Mouse (Mus musculus) liver, embryonic 11.5 days (tissue): Measurements from ENCODE around the gene Ptrh2. TPM values are rescaled to one million over a fixed set of nuclear protein-coding genes. Genes with fewer than 3 reads are reported as not detected.

Experiments used
- ATAC-seq: fragments of 200-750 bp; cut with Nextera tagmentation; replicated peaks from 2 replicates; pipeline ENCODE4 v1.8.0; 2017; ENCODE audit warnings: moderate number of reproducible peaks, mild to moderate bottlenecking, moderate TSS enrichment, moderate library complexity; ENCODE audit not compliant: low FRiP score
- DNase-seq: peaks from one replicate; pipeline ENCODE4 v3.0.0-alpha.2; 2017; ENCODE audit warnings: low spot score
- H3K27ac ChIP-seq: fragments of 300-500 bp; sonication (generic); 2 replicates; pipeline ENCODE4 v1.5.1; 2014; ENCODE audit warnings: mild to moderate bottlenecking, low read depth, low read length, control low read depth
- H3K27me3 ChIP-seq: fragments of 300-500 bp; sonication (generic); replicated peaks from 2 replicates; pipeline ENCODE4 v1.6.1; 2014; ENCODE audit warnings: low read length, mixed read lengths; ENCODE audit not compliant: control insufficient read depth, insufficient read depth
- H3K36me3 ChIP-seq: fragments of 300-500 bp; sonication (generic); 2 replicates; pipeline ENCODE4 v1.6.1; 2014; ENCODE audit warnings: mild to moderate bottlenecking, low read length, moderate library complexity, mixed read lengths; ENCODE audit not compliant: control insufficient read depth, insufficient read depth
- H3K4me1 ChIP-seq: fragments of 300-500 bp; sonication (generic); replicated peaks from 2 replicates; pipeline ENCODE4 v1.6.1; 2014; ENCODE audit warnings: low read length, mixed read lengths; ENCODE audit not compliant: control insufficient read depth, insufficient read depth
- H3K4me2 ChIP-seq: fragments of 300-500 bp; sonication (generic); 2 replicates; pipeline ENCODE4 v1.6.1; 2014; ENCODE audit warnings: mild to moderate bottlenecking, control low read depth, moderate library complexity
- H3K4me3 ChIP-seq: fragments of 300-500 bp; sonication (generic); 2 replicates; pipeline ENCODE4 v1.5.1; 2014; ENCODE audit warnings: low read depth, low read length, control low read depth
- H3K9ac ChIP-seq: fragments of 300-500 bp; sonication (generic); 2 replicates; pipeline ENCODE4 v1.6.1; 2014; ENCODE audit warnings: low read depth, low read length, control low read depth
- H3K9me3 ChIP-seq: fragments of 300-500 bp; sonication (generic); 2 replicates; pipeline ENCODE4 v1.6.1; 2016; ENCODE audit warnings: low read length, inconsistent platforms, mixed read lengths; ENCODE audit not compliant: control insufficient read depth
- WGBS: fragments of 180-500 bp; shearing (Covaris S2); extraction: QIAGEN DNeasy Blood & Tissue Kit; methylation state at CpG from one replicate; pipeline ENCODE4 v1.1.7; 2014; 5-methylcytosine and 5-hydroxymethylcytosine counted together
- polyA plus RNA-seq: library from polyadenylated mRNA; unstranded; fragments of >200 nt; fragmentation: Nextera tagmentation; extraction: Ambion mirVana; gene quantifications from 2 replicates; pipeline ENCODE4 v1.2.1, GENCODE M21; 2014

Gene Ptrh2
- polyA plus RNA-seq, 1 experiment from 2014 or later, result 40.5 TPM

DNA sequence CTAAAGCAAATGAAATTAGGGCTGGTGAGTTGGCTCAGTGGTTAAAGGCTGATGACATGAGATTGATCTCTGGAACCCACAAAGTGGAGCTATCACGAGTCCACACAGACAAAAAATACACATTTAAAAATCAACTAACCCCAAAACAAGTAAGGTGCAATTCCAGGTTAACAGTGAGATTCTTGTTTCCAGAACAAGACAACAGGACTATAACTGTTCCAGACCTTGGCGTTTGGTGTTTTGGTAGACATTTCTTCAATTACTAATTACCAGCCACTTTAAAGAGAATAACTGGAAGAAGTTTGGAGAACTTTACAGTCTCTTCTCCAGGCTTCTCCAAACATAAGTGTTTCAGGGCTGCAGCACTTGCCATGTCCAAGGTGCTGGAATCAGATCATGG is 8.8 kb downstream of the Ptrh2 start:
- Histone ChIP-seq H3K36me3 (peaks cover 39% of the 10 kb centered on the region), H3K27me3 (no peaks in the 10 kb centered on the region), H3K4me3 (no peak overlapping the region), H3K4me1 (no peaks in the 10 kb centered on the region), H3K9me3 (no peaks in the 10 kb centered on the region), H3K4me2 (no peak overlapping the region), H3K9ac (no peak overlapping the region), H3K27ac (no peak overlapping the region)
- DNase-seq, result no peak
- 84% methylated on average over 2 of the region's 2 CpGs for WGBS
- ATAC-seq, result no peak

DNA sequence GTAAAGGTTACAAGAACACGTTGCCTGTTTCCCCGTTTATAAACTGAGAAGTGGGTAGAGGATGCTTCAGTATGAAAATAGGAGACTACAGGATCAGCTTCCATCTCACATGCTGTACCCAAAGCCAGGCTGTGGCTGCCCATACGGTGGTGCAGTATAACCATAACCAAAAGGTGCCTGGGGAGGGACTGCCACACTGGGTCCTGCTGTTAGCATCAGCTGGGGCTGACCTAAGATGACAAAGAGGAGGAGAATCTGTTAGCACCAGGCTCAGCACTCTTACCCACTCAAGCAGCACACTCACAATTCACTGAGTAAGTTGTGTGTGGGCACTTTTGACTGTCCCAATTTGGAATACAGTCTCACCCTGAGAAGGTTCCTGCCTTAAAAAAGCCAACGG is 11.7 kb downstream of the Ptrh2 start:
- H3K36me3 ChIP-seq, result peaks cover 38% of the 10 kb centered on the region
- H3K4me2 ChIP-seq, result no peak overlapping the region
- no peaks in the 10 kb centered on the region for H3K4me1 ChIP-seq
- H3K27me3 ChIP-seq, result no peaks in the 10 kb centered on the region
- ATAC-seq, result no peak
- WGBS, result 82% methylated on average over 4 of the region's 4 CpGs
- H3K4me3 ChIP-seq, result no peak overlapping the region
- DNase-seq, result no peak
- no peaks in the 10 kb centered on the region for H3K9me3 ChIP-seq
- H3K27ac ChIP-seq, result no peak overlapping the region
- no peak overlapping the region for H3K9ac ChIP-seq

DNA sequence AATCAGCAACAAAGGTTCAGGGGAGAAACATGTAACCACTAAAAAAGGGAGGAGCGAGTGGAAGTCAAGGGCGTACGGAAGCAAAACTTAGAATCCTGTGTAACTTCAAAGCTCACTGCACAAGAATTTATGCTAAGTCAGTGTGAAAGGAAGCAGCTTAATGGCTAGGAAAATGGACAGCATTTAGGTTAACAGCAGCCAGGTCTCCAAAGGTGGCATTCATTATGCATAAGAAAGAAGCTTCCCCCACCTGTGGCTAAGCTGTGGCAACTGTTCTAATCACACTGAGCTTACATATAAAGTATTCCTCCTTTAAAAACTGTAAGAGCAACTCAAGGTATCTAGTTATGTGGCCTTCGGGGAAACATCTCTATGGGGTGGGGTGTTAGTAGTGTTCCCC is 17.4 kb downstream of the Ptrh2 start:
- H3K9ac ChIP-seq, result no peak overlapping the region
- no peaks in the 10 kb centered on the region for H3K27me3 ChIP-seq
- H3K4me2 ChIP-seq, result no peak overlapping the region
- no peak overlapping the region for H3K4me3 ChIP-seq
- 93% methylated on average over 4 of the region's 4 CpGs for WGBS
- H3K9me3 ChIP-seq, result no peaks in the 10 kb centered on the region
- ATAC-seq (no peak), DNase-seq (no peak)
- H3K27ac ChIP-seq, result no peak overlapping the region
- H3K4me1 ChIP-seq, result no peaks in the 10 kb centered on the region
- peaks cover 52% of the 10 kb centered on the region for H3K36me3 ChIP-seq

DNA sequence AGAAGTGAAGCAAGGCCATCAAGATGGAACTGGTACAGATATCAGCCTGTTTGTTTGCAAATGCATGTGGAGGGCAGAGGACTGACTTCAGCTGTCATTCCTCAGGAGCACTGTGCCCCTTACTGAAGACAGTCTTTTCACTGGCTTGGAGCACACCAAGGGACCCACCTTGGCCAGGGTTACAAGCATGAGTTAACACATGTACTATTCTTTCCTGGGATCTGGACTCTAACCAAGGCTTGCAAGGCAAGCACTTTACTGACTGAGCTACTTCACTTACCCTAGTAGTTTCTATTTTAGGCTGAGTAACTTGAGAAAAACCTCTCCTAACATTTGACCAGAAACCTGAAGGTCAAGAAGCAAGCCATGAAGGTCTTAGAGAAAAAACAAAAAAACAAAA is 30.8 kb downstream of the Ptrh2 start:
- H3K36me3 ChIP-seq, result peaks cover 41% of the 10 kb centered on the region
- no peaks in the 10 kb centered on the region for H3K9me3 ChIP-seq
- no peak overlapping the region for H3K27ac ChIP-seq
- no peak overlapping the region for H3K4me2 ChIP-seq
- ATAC-seq, result no peak
- DNase-seq, result no peak
- H3K4me3 ChIP-seq, result no peak overlapping the region
- no peaks in the 10 kb centered on the region for H3K4me1 ChIP-seq
- no peaks in the 10 kb centered on the region for H3K27me3 ChIP-seq
- no peak overlapping the region for H3K9ac ChIP-seq

DNA sequence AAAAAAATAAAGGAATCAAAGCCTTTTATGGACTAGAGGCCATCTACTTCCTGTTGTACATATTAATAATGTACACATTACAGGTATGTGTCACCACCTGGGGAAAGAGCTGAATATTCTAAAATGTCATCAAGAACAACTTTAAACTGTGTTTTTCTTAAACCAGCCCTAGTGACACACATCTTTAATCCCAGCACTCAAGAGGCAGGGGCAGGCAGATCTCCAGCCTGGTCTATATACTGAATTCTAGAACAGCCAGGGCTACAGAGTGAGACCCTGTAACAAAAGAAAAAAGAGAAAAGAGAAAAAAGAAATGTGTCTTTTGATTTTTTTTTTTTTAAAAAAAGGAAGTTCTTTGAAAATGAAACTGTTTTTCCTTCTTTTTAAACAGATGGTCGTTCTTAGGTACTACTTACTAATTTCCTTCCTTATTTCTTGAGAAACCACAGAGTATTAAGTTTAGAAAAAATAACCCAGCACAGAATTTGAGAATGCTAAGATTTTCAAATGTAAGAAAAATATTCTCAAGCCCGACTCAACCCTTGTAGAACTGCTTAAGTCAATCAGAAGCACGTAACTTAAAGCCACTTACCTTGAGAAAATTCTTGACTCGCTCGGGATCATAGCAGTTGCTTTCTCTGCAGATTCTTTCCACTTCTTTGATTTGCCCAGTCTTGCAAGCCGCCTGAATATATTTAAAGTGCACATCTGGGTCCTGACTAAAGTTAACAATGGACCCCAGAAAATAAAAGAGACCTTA is 33.7 kb downstream of the Ptrh2 start:
- Histone ChIP-seq H3K27me3 (no peaks in the 10 kb centered on the region), H3K9ac (no peak overlapping the region), H3K4me2 (no peak overlapping the region), H3K4me3 (no peak overlapping the region), H3K4me1 (no peaks in the 10 kb centered on the region), H3K9me3 (no peaks in the 10 kb centered on the region), H3K27ac (no peak overlapping the region), H3K36me3 (peaks cover 46% of the 10 kb centered on the region)
- 81% methylated on average over 6 of the region's 6 CpGs for WGBS
- ATAC-seq (no peak), DNase-seq (no peak)

DNA sequence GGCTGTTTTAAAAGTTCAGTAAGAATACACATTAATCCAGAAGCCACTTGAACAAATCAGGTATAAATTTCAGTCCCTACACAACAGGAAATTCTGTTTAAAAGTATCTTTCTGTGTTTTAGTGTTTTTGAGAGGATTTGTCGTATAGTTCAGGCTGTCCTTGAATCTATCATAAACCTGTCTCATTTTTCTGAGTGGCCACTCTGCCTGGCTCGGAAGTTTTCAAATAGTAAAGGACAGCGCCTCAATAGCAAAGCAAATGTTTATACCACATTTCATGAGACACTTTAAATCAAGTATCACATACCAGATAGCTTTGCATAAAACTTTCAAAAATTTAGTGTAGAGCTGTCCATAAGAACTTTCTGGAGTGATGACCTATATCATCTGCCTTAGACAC is 34.6 kb downstream of the Ptrh2 start:
- DNase-seq (no peak), ATAC-seq (no peak)
- Histone ChIP-seq H3K4me3 (no peak overlapping the region), H3K9me3 (no peaks in the 10 kb centered on the region), H3K4me2 (no peak overlapping the region), H3K36me3 (peaks cover 47% of the 10 kb centered on the region), H3K4me1 (no peaks in the 10 kb centered on the region), H3K9ac (no peak overlapping the region), H3K27me3 (no peaks in the 10 kb centered on the region), H3K27ac (no peak overlapping the region)
- 92% methylated on average over 3 of the region's 3 CpGs for WGBS

DNA sequence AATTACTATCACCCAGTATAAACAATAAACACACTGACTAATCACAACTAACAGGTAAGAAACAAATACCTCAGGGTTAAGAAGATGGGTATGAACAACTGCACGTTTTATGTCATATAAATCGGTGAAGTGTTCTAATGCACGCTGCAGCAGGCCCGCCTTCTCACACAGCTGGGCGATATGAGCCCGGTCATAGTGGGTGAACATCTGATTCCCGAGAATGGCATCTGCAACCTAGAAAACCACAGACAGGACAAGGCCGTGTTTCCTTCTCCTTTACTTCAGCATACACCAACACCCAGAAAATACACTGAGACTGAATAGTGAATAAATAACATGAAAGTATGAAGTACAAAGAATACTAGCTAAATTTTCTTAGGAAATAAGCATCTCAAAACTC is 35.6 kb downstream of the Ptrh2 start:
- H3K36me3 ChIP-seq, result peaks cover 46% of the 10 kb centered on the region
- H3K4me2 ChIP-seq, result no peak overlapping the region
- no peak for ATAC-seq
- no peak overlapping the region for H3K27ac ChIP-seq
- no peaks in the 10 kb centered on the region for H3K4me1 ChIP-seq
- H3K4me3 ChIP-seq, result no peak overlapping the region
- H3K9ac ChIP-seq, result no peak overlapping the region
- 71% methylated on average over 8 of the region's 8 CpGs for WGBS
- H3K27me3 ChIP-seq, result no peaks in the 10 kb centered on the region
- DNase-seq, result no peak
- H3K9me3 ChIP-seq, result no peaks in the 10 kb centered on the region

DNA sequence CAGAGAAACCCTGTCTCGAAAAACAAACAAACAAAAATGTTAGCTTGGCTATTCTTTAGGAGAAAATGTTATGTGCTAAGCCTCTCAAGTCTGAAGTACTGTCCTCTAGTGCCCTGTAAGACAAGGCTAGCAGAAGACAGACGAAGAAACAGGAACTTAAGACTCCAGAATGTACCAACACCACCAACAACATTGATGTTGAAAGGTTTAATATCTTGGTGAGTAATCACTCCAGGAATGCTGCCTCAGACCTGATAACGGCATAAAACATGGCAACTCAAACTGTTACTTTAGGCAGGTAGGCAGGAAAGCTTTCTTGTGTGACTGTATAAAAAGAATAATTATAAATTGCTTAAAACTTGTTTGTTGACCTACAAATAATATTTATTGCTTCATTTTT is 40.2 kb downstream of the Ptrh2 start:
- no peak overlapping the region for H3K27ac ChIP-seq
- no peak overlapping the region for H3K4me2 ChIP-seq
- no peak overlapping the region for H3K9ac ChIP-seq
- WGBS, result 85% methylated on average over 3 of the region's 3 CpGs
- no peaks in the 10 kb centered on the region for H3K4me1 ChIP-seq
- ATAC-seq (no peak), DNase-seq (no peak)
- no peaks in the 10 kb centered on the region for H3K27me3 ChIP-seq
- no peaks in the 10 kb centered on the region for H3K9me3 ChIP-seq
- no peak overlapping the region for H3K4me3 ChIP-seq
- H3K36me3 ChIP-seq, result peaks cover 42% of the 10 kb centered on the region

DNA sequence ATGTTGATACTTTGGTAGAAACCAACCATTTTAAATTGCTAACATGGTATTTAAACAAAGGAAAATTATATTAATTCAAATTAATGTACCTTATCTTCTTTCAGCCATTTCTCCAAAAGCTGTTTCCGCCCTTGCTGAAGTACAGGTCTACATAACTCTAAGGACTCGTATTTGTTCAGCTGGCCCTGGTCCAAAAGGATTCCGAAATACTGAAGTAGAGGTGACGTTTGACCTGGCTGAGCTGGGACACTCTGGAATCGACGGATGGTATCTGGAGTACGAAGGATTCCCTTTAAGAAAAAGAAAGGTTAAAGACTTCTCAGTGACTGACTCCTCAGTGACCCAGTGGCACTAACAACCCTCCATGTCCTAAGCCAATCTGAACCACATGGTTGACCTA is 41.2 kb downstream of the Ptrh2 start:
- DNase-seq (no peak), ATAC-seq (no peak)
- Histone ChIP-seq H3K9ac (no peak overlapping the region), H3K4me1 (no peaks in the 10 kb centered on the region), H3K27me3 (no peaks in the 10 kb centered on the region), H3K9me3 (no peaks in the 10 kb centered on the region), H3K27ac (no peak overlapping the region), H3K4me2 (no peak overlapping the region), H3K4me3 (no peak overlapping the region), H3K36me3 (peaks cover 40% of the 10 kb centered on the region)
- 93% methylated on average over 7 of the region's 7 CpGs for WGBS
